Mouse (Mus musculus): ENCODE data around the gene Olfr1026.

The Olfr1026 gene

GRCm38 (mm10) chr2:85921258-85921657 lies at the start of gene Olfr1026:
Olfr1026 (plus strand) TSS chr2:85921558.
- DNase-seq, result no peak

- DNase-seq, result no peak
These were observed 36.0 kb upstream of the Olfr1026 start, which contains the start of gene Olfr1023 for GRCm38 (mm10) chr2:85885340-85885739. Olfr1023 (plus strand) TSS chr2:85885640.

GRCm38 (mm10) chr2:85904952-85905351 lies 16.4 kb upstream of the Olfr1026 start, which contains the start of gene Olfr1024:
Olfr1024 (minus strand) TSS chr2:85905052.
- no peak for DNase-seq

GRCm38 (mm10) chr2:85913197-85913596 lies 8.2 kb upstream of the Olfr1026 start:
- no peak for DNase-seq

GRCm38 (mm10) chr2:85914893-85915292 lies 6.5 kb upstream of the Olfr1026 start, which contains the start of gene Olfr1025-ps1:
Olfr1025-ps1 (plus strand) TSS chr2:85915193.
- no peak for DNase-seq

- DNase-seq, result no peak
These were observed 28.8 kb downstream of the Olfr1026 start, which contains the start of gene Olfr1028 for GRCm38 (mm10) chr2:85950137-85950536. Olfr1028 (plus strand) TSS chr2:85950437.

- DNase-seq, result no peak
These were observed 52.2 kb downstream of the Olfr1026 start, which contains the start of gene Olfr1029 for GRCm38 (mm10) chr2:85973595-85973994. Olfr1029 (plus strand) TSS chr2:85973895.

All from kidney, postnatal 10 days (tissue).